Mouse (Mus musculus) ES-Bruce4 (cell line): ENCODE measurements around the gene Rpl31.

Experiments
- CTCF ChIP-seq: IDR thresholded peaks from one replicate; pipeline ENCODE4 v1.8.1; 2011; ENCODE audit warnings: low read depth, low read length
- POLR2A ChIP-seq: IDR thresholded peaks from one replicate; pipeline ENCODE4 v1.8.1; 2011; ENCODE audit warnings: low read length; ENCODE audit not compliant: insufficient read depth

- TF ChIP-seq CTCF (no peak), POLR2A (no peak)
Measured at GRCm38 (mm10) chr1:39318870-39319269, 48.8 kb upstream of the Rpl31 start.
